Mouse (Mus musculus): ENCODE results near the gene Dlg3.

The Dlg3 gene

GRCm38 (mm10) chrX:100767181-100767884, at the start of gene Dlg3:
TSS of gene Dlg3 (plus strand) at chrX:100767722.
- DNase-seq (ENCODE audit: low spot score in 2 of 2), result peak; percentile 85 to 88

- DNase-seq (ENCODE audit: low spot score in 2 of 2), result peak; percentile 44 to 60
Observed at GRCm38 (mm10) chrX:100728947-100729346, 38.6 kb upstream of the Dlg3 start.

- DNase-seq (ENCODE audit: low spot score in 2 of 2), result peak; percentile 47 to 48
Observed at GRCm38 (mm10) chrX:100729665-100730188, 37.8 kb upstream of the Dlg3 start, which contains the start of gene Gdpd2. TSS of gene Gdpd2 (plus strand) at chrX:100729873.

GRCm38 (mm10) chrX:100730266-100730665, 37.3 kb upstream of the Dlg3 start:
- no peak for DNase-seq (ENCODE audit: low spot score in 2 of 2)

GRCm38 (mm10) chrX:100734359-100734758, 33.2 kb upstream of the Dlg3 start:
- DNase-seq (ENCODE audit: low spot score in 2 of 2), result no peak

GRCm38 (mm10) chrX:100738918-100739317, 28.6 kb upstream of the Dlg3 start:
- DNase-seq (ENCODE audit: low spot score in 2 of 2), result peak; percentile 70 to 81

- peak; percentile 42 to 53 for DNase-seq (ENCODE audit: low spot score in 2 of 2)
Observed at GRCm38 (mm10) chrX:100739443-100739842, 28.1 kb upstream of the Dlg3 start.

- DNase-seq (ENCODE audit: low spot score in 2 of 2), result peak; percentile 33 to 43
Observed at GRCm38 (mm10) chrX:100740785-100741184, 26.7 kb upstream of the Dlg3 start.

GRCm38 (mm10) chrX:100741940-100742339, 25.6 kb upstream of the Dlg3 start:
- peak; percentile 87 to 89 for DNase-seq (ENCODE audit: low spot score in 2 of 2)

- no peak for DNase-seq (ENCODE audit: low spot score in 2 of 2)
Observed at GRCm38 (mm10) chrX:100765855-100766254, 1.7 kb upstream of the Dlg3 start.

GRCm38 (mm10) chrX:100767885-100768626, 534 bp downstream of the Dlg3 start:
- peak in 1 of 2 experiments; percentile 32 for DNase-seq (ENCODE audit: low spot score in 2 of 2)

- DNase-seq (ENCODE audit: low spot score in 2 of 2), result peak in 1 of 2 experiments; percentile 33
Observed at GRCm38 (mm10) chrX:100769281-100769680, 1.8 kb downstream of the Dlg3 start.

- peak in 1 of 2 experiments; percentile 53 for DNase-seq (ENCODE audit: low spot score in 2 of 2)
Observed at GRCm38 (mm10) chrX:100774341-100774811, 6.9 kb downstream of the Dlg3 start.

- no peak for DNase-seq (ENCODE audit: low spot score in 2 of 2)
Observed at GRCm38 (mm10) chrX:100775405-100775804, 7.9 kb downstream of the Dlg3 start.

GRCm38 (mm10) chrX:100776494-100776893, 9.0 kb downstream of the Dlg3 start:
- DNase-seq (ENCODE audit: low spot score in 2 of 2), result peak; percentile 56 to 67

GRCm38 (mm10) chrX:100776985-100777654, 9.6 kb downstream of the Dlg3 start:
- DNase-seq (ENCODE audit: low spot score in 2 of 2), result peak in 1 of 2 experiments; percentile 38

- peak in 1 of 2 experiments; percentile 19 for DNase-seq (ENCODE audit: low spot score in 2 of 2)
Observed at GRCm38 (mm10) chrX:100777655-100778234, 10.2 kb downstream of the Dlg3 start.

GRCm38 (mm10) chrX:100778397-100778796, 10.9 kb downstream of the Dlg3 start:
- DNase-seq (ENCODE audit: low spot score in 2 of 2), result no peak

- DNase-seq (ENCODE audit: low spot score in 2 of 2), result no peak
Observed at GRCm38 (mm10) chrX:100789322-100789721, 21.8 kb downstream of the Dlg3 start.

GRCm38 (mm10) chrX:100796041-100796740, 28.7 kb downstream of the Dlg3 start:
- no peak for DNase-seq (ENCODE audit: low spot score in 2 of 2)

GRCm38 (mm10) chrX:100796741-100797090, 29.2 kb downstream of the Dlg3 start:
- DNase-seq (ENCODE audit: low spot score in 2 of 2), result no peak

Measured in right cerebral cortex, postnatal 10 days (tissue).